Mouse (Mus musculus) forebrain, embryonic 15.5 days (tissue): ENCODE measurements around the gene Sult3a2. TPM values are rescaled to one million over a fixed set of nuclear protein-coding genes. Genes with fewer than 3 reads are reported as not detected.
"Not testable (repeated sequence)": the region's sequence is repeated elsewhere in the genome, so short reads cannot be mapped to it uniquely, and the experiment has no call there.

Experiments used
- ATAC-seq: fragments of 200-750 bp; cut with Nextera tagmentation; replicated peaks from 2 replicates; pipeline ENCODE4 v1.8.0; 2017; ENCODE audit warnings: mild to moderate bottlenecking, moderate TSS enrichment, moderate library complexity
- H3K27ac ChIP-seq: fragments of 300-500 bp; sonication (generic); replicated peaks from 2 replicates; pipeline ENCODE4 v1.5.1; 2015; ENCODE audit warnings: mild to moderate bottlenecking, inconsistent platforms
- H3K27me3 ChIP-seq: fragments of 300-500 bp; sonication (generic); 2 replicates; pipeline ENCODE4 v1.6.1; 2015; ENCODE audit warnings: inconsistent platforms
- H3K36me3 ChIP-seq: fragments of 300-500 bp; sonication (generic); 2 replicates; pipeline ENCODE4 v1.6.1; 2015; ENCODE audit warnings: mild to moderate bottlenecking, inconsistent platforms
- H3K4me1 ChIP-seq: fragments of 300-500 bp; sonication (generic); 2 replicates; pipeline ENCODE4 v1.6.1; 2015; ENCODE audit warnings: inconsistent platforms
- H3K4me2 ChIP-seq: fragments of 300-500 bp; sonication (generic); replicated peaks from 2 replicates; pipeline ENCODE4 v1.6.1; 2015; ENCODE audit warnings: mild to moderate bottlenecking, inconsistent platforms
- H3K4me3 ChIP-seq: fragments of 300-500 bp; sonication (generic); 2 replicates; pipeline ENCODE4 v1.5.1; 2015; ENCODE audit warnings: mild to moderate bottlenecking, inconsistent platforms
- H3K9ac ChIP-seq: fragments of 300-500 bp; sonication (generic); replicated peaks from 2 replicates; pipeline ENCODE4 v1.6.1; 2015; ENCODE audit warnings: mild to moderate bottlenecking, inconsistent platforms
- H3K9me3 ChIP-seq: fragments of 300-500 bp; sonication (generic); 2 replicates; pipeline ENCODE4 v1.6.1; 2016; ENCODE audit warnings: inconsistent platforms
- whole genome bisulfite sequencing: fragments of 180-500 bp; shearing (Covaris S2); methylation state at CpG from one replicate; pipeline ENCODE4 v1.1.7; 2015; ENCODE audit warnings: mixed read lengths; 5-methylcytosine and 5-hydroxymethylcytosine counted together
- polyA plus RNA-seq: library from polyadenylated mRNA; unstranded; fragments of >200 nt; fragmentation: Nextera tagmentation; extraction: Ambion mirVana; gene quantifications from 2 replicates; pipeline ENCODE4 v1.2.1, GENCODE M21; 2015

Gene Sult3a2
- not detected in 2 replicates for polyA plus RNA-seq

DNA sequence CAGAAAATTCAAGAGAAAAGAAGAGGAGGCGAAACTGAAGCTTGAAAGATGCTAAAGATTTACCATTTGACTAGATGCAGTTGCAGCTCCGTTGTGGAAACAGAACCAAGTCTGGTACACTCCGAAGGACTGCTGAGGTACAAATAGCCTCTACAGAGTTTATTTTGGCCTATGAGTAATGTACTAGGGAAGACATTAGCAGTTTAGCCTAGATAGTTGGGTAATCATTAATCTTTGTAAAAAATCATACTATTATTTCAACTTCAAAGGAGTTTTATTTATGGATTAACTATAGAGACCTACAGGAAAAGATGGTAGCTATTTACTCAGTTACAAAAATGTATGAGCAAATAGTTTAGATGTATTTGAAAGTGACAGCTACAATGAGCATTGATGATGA, at the start of gene Sult3a2:
Gene Sult3a2 (minus strand): TSS at position 101 of the 400 bp plus-strand sequence.
- no peak for ATAC-seq
- H3K4me3 ChIP-seq = no peak within 1 kb of the TSS
- H3K27ac ChIP-seq = no peak within 1 kb of the TSS
- WGBS = 88% methylated on average over 3 of the region's 3 CpGs
- H3K9me3 ChIP-seq = no peaks in the 10 kb centered on the region
- no peaks in the 10 kb centered on the region for H3K4me1 ChIP-seq
- H3K27me3 ChIP-seq = no peaks in the 10 kb centered on the region
- no peak within 1 kb of the TSS for H3K4me2 ChIP-seq
- H3K9ac ChIP-seq = no peak within 1 kb of the TSS
- H3K36me3 ChIP-seq = no peaks in the 10 kb centered on the region

DNA sequence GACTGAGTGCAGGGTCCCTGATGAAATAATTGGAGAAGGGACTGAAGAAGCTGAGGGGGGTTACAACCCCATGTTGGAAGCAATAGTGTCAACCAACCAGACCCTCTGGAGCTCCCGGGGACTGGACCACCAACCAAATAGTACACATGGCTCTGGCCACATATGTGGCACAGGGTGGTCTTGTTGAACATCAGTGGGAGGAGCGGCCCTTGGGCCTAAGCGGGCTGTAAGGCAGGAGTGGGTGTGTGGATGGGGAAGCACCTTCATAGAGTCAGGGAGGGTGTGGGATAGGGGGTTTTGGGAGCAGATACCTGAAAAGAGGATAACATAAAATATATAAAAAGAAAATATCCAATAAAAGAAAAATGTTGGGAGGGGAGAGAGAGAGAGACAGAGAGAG, 34.4 kb upstream of the Sult3a2 start:
- H3K27me3 ChIP-seq = no peaks in the 10 kb centered on the region
- no peak overlapping the region for H3K27ac ChIP-seq
- no peaks in the 10 kb centered on the region for H3K36me3 ChIP-seq
- no peaks in the 10 kb centered on the region for H3K4me1 ChIP-seq
- ATAC-seq = no peak
- no peak overlapping the region for H3K4me3 ChIP-seq
- H3K9me3 ChIP-seq = no peaks in the 10 kb centered on the region
- no peak overlapping the region for H3K9ac ChIP-seq
- 100% methylated on average over 3 of the region's 3 CpGs for WGBS
- H3K4me2 ChIP-seq = no peak overlapping the region

DNA sequence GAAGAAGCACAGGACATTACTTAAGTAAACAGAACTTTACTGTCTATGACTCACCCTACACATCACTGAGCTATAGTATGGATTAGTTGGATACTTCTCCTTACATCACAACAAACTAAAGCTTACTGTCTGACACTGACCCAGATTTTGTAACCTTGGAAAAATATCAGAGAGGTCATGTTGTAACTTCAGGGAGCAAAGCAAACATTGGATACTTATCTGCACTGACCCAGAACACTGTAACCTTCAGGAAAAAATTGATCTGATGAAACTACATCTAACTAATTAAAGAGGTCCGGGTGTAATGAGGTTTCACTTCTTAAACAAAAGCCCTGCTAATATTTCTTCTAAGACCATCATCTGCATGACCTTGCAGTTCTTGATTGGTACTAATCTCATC, 30.4 kb upstream of the Sult3a2 start:
- no peaks in the 10 kb centered on the region for H3K27me3 ChIP-seq
- no peak overlapping the region for H3K4me3 ChIP-seq
- H3K9me3 ChIP-seq = no peaks in the 10 kb centered on the region
- no peaks in the 10 kb centered on the region for H3K4me1 ChIP-seq
- ATAC-seq = no peak
- no peak overlapping the region for H3K9ac ChIP-seq
- no peak overlapping the region for H3K4me2 ChIP-seq
- H3K36me3 ChIP-seq = no peaks in the 10 kb centered on the region
- 47% methylated on average over 1 of the region's 1 CpGs for WGBS
- H3K27ac ChIP-seq = no peak overlapping the region

DNA sequence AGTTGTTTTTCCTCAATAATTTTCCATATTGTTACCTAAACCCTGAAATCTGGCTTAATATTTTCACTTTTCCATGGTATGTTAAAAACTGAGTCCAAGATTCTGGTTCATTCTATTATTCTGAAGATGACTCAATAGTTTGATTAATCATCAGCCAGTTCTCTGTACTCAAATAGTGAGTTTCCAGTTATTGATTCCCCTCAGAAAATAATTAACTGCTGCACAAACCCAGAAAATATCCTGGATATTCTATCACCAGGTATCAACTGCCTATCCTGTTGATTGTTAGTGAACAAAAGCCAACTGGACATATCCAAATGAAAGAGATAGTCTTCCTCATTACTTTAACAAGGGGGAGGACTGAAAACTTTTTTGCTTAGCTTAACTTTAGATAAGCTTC, 27.8 kb upstream of the Sult3a2 start:
- H3K36me3 ChIP-seq = no peaks in the 10 kb centered on the region
- no peak for ATAC-seq
- H3K27me3 ChIP-seq = no peaks in the 10 kb centered on the region
- H3K9me3 ChIP-seq = no peaks in the 10 kb centered on the region
- H3K4me3 ChIP-seq = no peak overlapping the region
- H3K9ac ChIP-seq = no peak overlapping the region
- H3K4me2 ChIP-seq = no peak overlapping the region
- H3K27ac ChIP-seq = no peak overlapping the region
- H3K4me1 ChIP-seq = no peaks in the 10 kb centered on the region

DNA sequence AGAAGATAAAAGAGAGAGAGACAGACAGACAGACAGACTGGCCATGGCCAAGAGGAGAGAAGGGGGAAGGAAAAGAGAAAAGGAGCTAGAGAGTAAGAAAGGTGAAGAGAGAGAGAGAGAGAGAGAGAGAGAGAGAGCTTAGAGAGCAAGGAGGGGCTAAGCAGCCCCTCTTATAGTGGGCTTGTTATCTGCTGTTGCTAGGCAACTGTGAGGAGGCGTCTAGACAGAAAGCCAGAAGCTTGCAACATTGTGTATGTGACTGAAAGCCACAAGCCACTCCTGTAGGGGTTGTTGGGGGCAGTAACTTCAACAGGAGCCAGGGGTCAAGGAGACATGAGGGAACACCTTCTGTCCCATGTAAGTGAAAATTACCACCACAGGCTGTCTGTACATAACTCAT, 25.3 kb upstream of the Sult3a2 start:
- 7% methylated on average over 1 of the region's 1 CpGs for WGBS

DNA sequence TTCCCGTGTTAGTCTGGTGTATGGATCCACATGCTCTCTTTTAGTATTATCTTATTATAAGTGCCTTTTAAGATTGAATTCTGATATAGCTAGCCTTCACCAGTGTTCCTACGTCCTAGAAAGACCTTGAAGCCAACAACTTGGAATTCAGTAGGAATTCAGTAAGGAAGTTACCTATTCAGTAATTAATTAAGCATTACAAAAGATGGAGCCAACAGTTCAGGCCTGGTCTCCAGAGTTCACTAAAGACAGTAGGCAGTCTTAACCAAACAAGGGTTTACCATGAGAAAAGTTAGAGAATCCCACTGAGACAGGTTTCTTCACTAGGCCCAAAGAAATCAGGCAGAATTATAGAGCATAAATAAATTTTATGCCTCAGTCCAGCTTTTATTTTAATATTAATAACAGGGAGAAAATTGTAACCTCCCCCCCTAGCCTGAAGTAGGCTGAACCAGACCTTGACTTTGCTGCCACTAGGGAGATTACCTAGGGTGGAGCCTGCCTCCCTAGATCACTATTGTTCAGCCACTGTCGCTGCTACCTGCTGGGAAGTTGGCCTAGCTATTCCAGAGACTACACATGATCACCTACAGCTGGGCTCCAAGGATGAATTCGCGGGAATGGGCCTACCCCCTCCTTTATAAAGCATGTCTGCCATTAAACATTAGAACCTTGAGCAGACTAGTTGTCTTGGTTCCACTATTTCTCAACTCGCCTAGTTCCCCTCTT, 10.9 kb upstream of the Sult3a2 start:
- not testable (repeated sequence) for H3K27me3 ChIP-seq, H3K4me3 ChIP-seq, H3K4me1 ChIP-seq, H3K36me3 ChIP-seq, H3K9ac ChIP-seq, ATAC-seq, H3K9me3 ChIP-seq, H3K4me2 ChIP-seq, H3K27ac ChIP-seq
- WGBS = 80% methylated on average over 6 of the region's 6 CpGs

More for the DNA sequence above, 25.3 kb upstream of the Sult3a2 start:
- no peaks in the 10 kb centered on the region for H3K4me1 ChIP-seq
- no peak overlapping the region for H3K4me3 ChIP-seq
- no peak overlapping the region for H3K4me2 ChIP-seq
- H3K9me3 ChIP-seq = no peaks in the 10 kb centered on the region
- no peaks in the 10 kb centered on the region for H3K36me3 ChIP-seq
- no peaks in the 10 kb centered on the region for H3K27me3 ChIP-seq
- H3K27ac ChIP-seq = no peak overlapping the region
- no peak overlapping the region for H3K9ac ChIP-seq
- 0 out of 2 replicates have a peak, but pooled peaks have one; percentile 68 for ATAC-seq

DNA sequence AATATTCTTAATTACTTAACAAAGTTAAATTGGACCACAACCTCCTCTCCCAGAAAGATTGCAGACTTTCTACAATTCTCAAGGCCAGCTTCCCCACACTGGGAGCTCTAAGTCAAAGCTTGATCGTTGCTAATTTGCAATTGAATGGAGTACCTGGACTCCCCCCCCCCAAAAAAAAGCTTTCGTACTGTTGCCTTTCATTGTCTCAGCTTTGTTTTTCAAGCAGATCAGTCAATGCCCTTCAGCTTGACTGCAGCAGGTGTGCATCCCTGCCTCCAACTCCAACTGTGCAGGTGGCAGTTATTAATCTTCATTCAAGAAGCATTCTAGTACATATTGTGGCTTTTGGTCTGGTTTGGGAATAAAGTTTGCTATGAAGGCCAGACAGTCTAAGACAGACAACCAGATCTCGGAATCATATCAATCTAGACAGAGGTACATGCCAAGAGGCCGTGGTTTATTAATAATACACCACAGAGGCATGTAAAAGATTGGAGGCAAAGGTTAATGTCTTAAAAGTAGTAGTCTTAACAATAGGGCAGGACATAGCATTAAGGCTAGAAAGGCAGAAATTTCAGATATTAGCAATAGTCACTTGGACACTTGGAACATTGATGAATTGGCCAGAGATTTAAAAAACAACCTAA, 9.9 kb upstream of the Sult3a2 start:
- not testable (repeated sequence) for H3K4me3 ChIP-seq, H3K4me2 ChIP-seq, H3K36me3 ChIP-seq, H3K9me3 ChIP-seq, H3K27me3 ChIP-seq, H3K9ac ChIP-seq, ATAC-seq, H3K27ac ChIP-seq, H3K4me1 ChIP-seq
- WGBS = 88% methylated on average over 4 of the region's 4 CpGs

DNA sequence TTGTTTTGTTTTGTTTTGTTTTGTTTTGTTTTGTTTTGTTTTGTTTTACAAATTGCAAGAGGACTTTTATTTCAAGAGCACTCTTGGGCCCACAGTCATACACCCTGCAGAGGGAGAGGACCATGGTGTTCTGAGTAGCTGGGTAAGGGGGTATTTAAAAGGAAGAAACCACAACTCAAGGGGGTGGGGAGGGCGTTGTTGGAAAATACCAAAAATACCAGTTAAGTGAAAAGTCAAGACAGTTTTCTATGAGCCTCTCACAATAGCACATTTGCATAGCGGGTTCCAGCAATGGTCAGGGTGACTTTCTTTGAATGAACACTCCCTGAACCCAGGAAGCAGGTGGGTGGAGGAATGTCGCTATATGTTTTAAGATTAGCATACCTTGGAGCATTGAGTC, 5.7 kb upstream of the Sult3a2 start:
- not testable (repeated sequence) for H3K9me3 ChIP-seq, H3K27me3 ChIP-seq, H3K4me2 ChIP-seq, ATAC-seq, H3K4me1 ChIP-seq, H3K4me3 ChIP-seq, H3K9ac ChIP-seq, H3K36me3 ChIP-seq, H3K27ac ChIP-seq
- 92% methylated on average over 3 of the region's 3 CpGs for WGBS

DNA sequence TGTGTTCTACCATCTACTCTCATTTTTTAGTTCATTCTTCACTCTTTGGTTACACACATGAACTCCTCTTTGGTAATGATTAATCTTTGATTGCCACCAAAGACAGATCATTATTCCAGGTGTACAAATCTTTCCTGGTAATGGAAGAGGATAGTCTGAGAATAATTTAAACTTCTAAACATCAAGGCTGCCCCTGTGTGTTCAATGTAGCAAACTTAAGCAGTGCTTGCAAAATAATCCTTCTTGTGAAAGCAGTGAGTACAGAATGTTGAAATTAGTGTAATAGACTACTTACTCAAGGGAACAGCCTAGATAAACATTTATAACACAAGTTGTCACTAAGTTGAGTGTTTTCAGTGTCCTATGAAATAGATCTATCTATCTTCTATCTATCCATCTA, 1.0 kb upstream of the Sult3a2 start:
- ATAC-seq = no peak
- no peaks in the 10 kb centered on the region for H3K4me1 ChIP-seq
- no peaks in the 10 kb centered on the region for H3K36me3 ChIP-seq
- H3K27ac ChIP-seq = no peak overlapping the region
- no peak overlapping the region for H3K9ac ChIP-seq
- H3K9me3 ChIP-seq = no peaks in the 10 kb centered on the region
- H3K4me3 ChIP-seq = no peak overlapping the region
- H3K4me2 ChIP-seq = no peak overlapping the region
- no peaks in the 10 kb centered on the region for H3K27me3 ChIP-seq

DNA sequence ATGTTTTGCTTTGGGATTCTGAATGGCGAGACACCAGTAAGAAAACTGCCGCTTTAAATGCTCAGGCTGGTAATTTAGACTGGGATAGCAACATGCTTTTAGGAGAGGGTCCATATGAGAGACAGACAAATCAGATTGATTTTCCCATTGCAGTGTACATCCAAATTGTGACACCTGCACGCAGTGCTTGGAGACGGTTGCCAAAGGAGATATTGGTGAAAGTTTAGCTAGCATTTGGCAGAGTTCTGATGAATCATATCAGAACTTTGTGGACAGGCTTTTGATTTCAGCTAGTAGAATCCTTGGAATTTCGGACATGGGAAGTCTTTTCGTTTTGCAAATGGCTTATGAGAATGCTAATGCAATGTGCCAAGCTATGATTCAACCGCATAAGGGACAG, 51.3 kb downstream of the Sult3a2 start:
- not testable (repeated sequence) for H3K4me3 ChIP-seq, ATAC-seq, H3K27ac ChIP-seq, H3K9me3 ChIP-seq, H3K36me3 ChIP-seq, H3K4me2 ChIP-seq, H3K4me1 ChIP-seq, H3K9ac ChIP-seq, H3K27me3 ChIP-seq
- 94% methylated on average over 7 of the region's 7 CpGs for WGBS

DNA sequence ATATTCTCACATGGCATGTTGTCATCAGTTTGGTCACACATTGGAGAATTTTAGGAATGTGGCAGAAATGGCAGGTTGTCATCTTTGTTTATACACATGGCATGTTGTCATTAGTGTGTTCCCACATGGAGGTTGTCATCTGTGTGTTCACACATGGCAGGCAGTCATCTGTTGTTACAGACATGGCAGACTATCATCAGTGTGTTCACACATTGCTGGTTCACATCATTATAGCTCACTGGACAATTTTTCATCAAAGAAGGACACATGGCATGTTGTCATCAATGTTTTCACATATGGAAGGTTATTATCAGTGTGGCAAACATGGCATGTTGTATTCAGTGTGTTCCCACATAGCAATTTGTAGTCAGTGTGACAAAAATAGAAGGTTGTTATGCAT, 53.3 kb downstream of the Sult3a2 start:
- Histone ChIP-seq H3K4me1 (no peaks in the 10 kb centered on the region), H3K27ac (no peak overlapping the region), H3K9ac (no peak overlapping the region), H3K36me3 (no peaks in the 10 kb centered on the region), H3K4me2 (no peak overlapping the region), H3K4me3 (no peak overlapping the region), H3K9me3 (no peaks in the 10 kb centered on the region), H3K27me3 (no peaks in the 10 kb centered on the region)
- ATAC-seq = peak; percentile 97

DNA sequence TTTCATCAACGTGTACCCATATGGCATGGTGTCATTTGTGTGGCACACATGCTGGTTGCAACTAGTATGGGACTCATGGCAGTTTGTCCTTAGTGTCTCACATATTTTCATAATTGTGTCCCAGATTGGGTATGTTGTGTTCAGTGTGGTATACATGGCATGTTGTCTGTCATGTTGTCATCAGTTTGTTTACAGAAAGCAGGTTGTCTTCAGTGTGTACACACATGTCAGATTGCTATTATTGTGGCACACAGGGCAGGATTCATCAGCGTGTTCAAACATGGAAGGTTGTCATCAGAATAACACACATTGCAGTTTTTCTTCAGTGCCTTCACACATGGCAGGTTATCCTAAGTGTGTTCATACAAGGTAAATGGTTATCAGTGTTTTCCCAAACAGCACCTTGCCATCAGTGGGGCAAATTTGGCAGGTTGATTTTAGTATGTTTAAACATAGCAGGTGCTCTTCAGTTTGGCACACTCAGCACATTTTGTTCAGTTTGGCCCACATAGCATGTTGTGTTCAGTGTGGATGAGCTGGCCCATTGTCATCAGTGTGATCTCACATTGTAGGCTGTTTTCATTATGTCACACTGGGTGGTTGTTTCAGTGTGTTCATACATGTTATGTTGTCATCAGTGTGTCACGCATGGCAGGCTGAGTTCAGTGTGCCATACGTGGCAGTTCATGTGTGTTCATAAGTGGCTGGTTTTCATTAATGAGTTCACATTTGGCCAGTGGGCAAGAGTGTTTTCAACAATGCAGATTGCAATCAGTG, 53.9 kb downstream of the Sult3a2 start:
- no peak overlapping the region for H3K4me3 ChIP-seq
- no peaks in the 10 kb centered on the region for H3K4me1 ChIP-seq
- 68% methylated on average over 4 of the region's 4 CpGs for WGBS
- H3K27me3 ChIP-seq = no peaks in the 10 kb centered on the region
- H3K27ac ChIP-seq = no peak overlapping the region
- ATAC-seq = peak; percentile 83
- no peak overlapping the region for H3K4me2 ChIP-seq
- H3K9ac ChIP-seq = no peak overlapping the region
- no peaks in the 10 kb centered on the region for H3K9me3 ChIP-seq
- no peaks in the 10 kb centered on the region for H3K36me3 ChIP-seq
